Mouse (Mus musculus) embryonic fibroblast, embryonic 13.5 days (primary cell): ENCODE measurements around the gene Zfc3h1.

Experiments
- CTCF ChIP-seq: IDR thresholded peaks from 2 replicates; pipeline ENCODE4 v1.5.1; 2011; ENCODE audit warnings: mild to moderate bottlenecking, control low read depth, low read length, moderate library complexity, borderline replicate concordance; ENCODE audit not compliant: insufficient read depth
- POLR2A ChIP-seq: IDR thresholded peaks from 2 replicates; pipeline ENCODE4 v1.6.1; 2011; ENCODE audit warnings: low read depth, mild to moderate bottlenecking, control low read depth, low read length, moderate library complexity

- TF ChIP-seq CTCF (no peak), POLR2A (peak; percentile 7; the same call in 1 of the 2 replicates)
Measured at GRCm38 (mm10) chr10:115385018-115386002, 551 bp downstream of the Zfc3h1 start.
